Mouse (Mus musculus) CH12.LX (cell line): ENCODE data around the gene Rasa3. TPM values are rescaled to one million over a fixed set of nuclear protein-coding genes. Genes with fewer than 3 reads are reported as not detected.

ENCODE experiments used
- DNase-seq: peaks from one replicate; pipeline ENCODE4 v3.0.0-alpha.2; 2013; ENCODE audit errors: extremely low read depth
- H3K27ac ChIP-seq: 2 replicates; pipeline ENCODE4 v1.5.1; 2012; ENCODE audit warnings: low read depth, mild to moderate bottlenecking, control low read depth, moderate library complexity; ENCODE audit not compliant: insufficient read depth
- H3K27me3 ChIP-seq: replicated peaks from 2 replicates; pipeline ENCODE3; 2012; ENCODE audit warnings: inconsistent platforms
- H3K36me3 ChIP-seq, 2 experiments: replicated peaks in 1 of 2; 2 replicates each; pipeline versions ENCODE3 to v1.6.1; 2012; ENCODE audit warnings: inconsistent platforms in 1 of 2, low read length in 1 of 2, mild to moderate bottlenecking in 1 of 2, mixed read lengths in 1 of 2, moderate library complexity in 1 of 2; ENCODE audit not compliant: control insufficient read depth in 1 of 2, insufficient read depth in 1 of 2
- H3K4me1 ChIP-seq, 2 experiments: 2 replicates each; pipeline ENCODE4 v1.6.1; 2012; ENCODE audit warnings: inconsistent platforms in 1 of 2, moderate library complexity in 1 of 2; ENCODE audit not compliant: insufficient read depth in 2 of 2, control insufficient read depth in 1 of 2
- H3K4me2 ChIP-seq: 2 replicates; pipeline ENCODE4 v1.6.1; 2012; ENCODE audit warnings: low read depth, mild to moderate bottlenecking, control low read depth; ENCODE audit not compliant: poor library complexity, insufficient read depth, severe bottlenecking
- H3K4me3 ChIP-seq, 3 experiments: fragments of 150-350 bp in 1 of 3; sonication (generic) in 1 of 3; replicated peaks in 1 of 3; 2 replicates each; pipeline versions ENCODE3 to v1.5.1; 2011 to 2012; ENCODE audit warnings: low read depth in 2 of 3, low read length in 2 of 3, mild to moderate bottlenecking in 2 of 3, moderate library complexity in 2 of 3, control low read depth in 1 of 3, improper control_type of control experiment in 1 of 3, inconsistent platforms in 1 of 3, mixed read lengths in 1 of 3; ENCODE audit not compliant: poor library complexity in 1 of 3
- H3K79me2 ChIP-seq: replicated peaks from 2 replicates; pipeline ENCODE4 v1.6.1; 2012; ENCODE audit warnings: mild to moderate bottlenecking, moderate library complexity; ENCODE audit not compliant: control insufficient read depth, poor library complexity, insufficient read depth, severe bottlenecking; ENCODE audit errors: extremely low read depth
- H3K9ac ChIP-seq: 2 replicates; pipeline ENCODE4 v1.6.1; 2012; ENCODE audit warnings: low read depth, mild to moderate bottlenecking, control low read depth, moderate library complexity; ENCODE audit not compliant: insufficient read depth
- H3K9me3 ChIP-seq: replicated peaks from 2 replicates; pipeline ENCODE3; 2012; ENCODE audit warnings: low read length, inconsistent platforms, mixed read lengths
- BHLHE40 ChIP-seq: IDR thresholded peaks from 2 replicates; pipeline ENCODE4 v1.6.1; 2011; ENCODE audit warnings: mild to moderate bottlenecking, low read depth, low read length, improper control_type of control experiment
- CHD1 ChIP-seq: IDR thresholded peaks from 2 replicates; pipeline ENCODE4 v1.6.1; 2012; ENCODE audit warnings: low read depth, low read length, improper control_type of control experiment, inconsistent platforms
- CHD2 ChIP-seq: IDR thresholded peaks from 2 replicates; pipeline ENCODE4 v1.6.1; 2011; ENCODE audit warnings: low read length, improper control_type of control experiment
- CTCF ChIP-seq, 2 experiments: IDR thresholded peaks in 1 of 2; conservative IDR thresholded peaks in 1 of 2; 2 replicates each; pipeline ENCODE4 v1.5.1; 2011 to 2012; ENCODE audit warnings: low read depth in 2 of 2, low read length in 2 of 2, improper control_type of control experiment in 1 of 2, inconsistent platforms in 1 of 2, mild to moderate bottlenecking in 1 of 2, moderate library complexity in 1 of 2
- ELF1 ChIP-seq: IDR thresholded peaks from 2 replicates; pipeline ENCODE4 v1.6.1; 2014; ENCODE audit warnings: low read depth, mild to moderate bottlenecking, inconsistent platforms, low read length, improper control_type of control experiment
- EP300 ChIP-seq: IDR thresholded peaks from 2 replicates; pipeline ENCODE4 v1.6.1; 2011; ENCODE audit warnings: low read length, improper control_type of control experiment
- ETS1 ChIP-seq: conservative IDR thresholded peaks from 2 replicates; pipeline ENCODE4 v1.6.1; 2012; ENCODE audit warnings: low read depth, mild to moderate bottlenecking, inconsistent platforms, low read length, improper control_type of control experiment, moderate library complexity
- GABPA ChIP-seq: IDR thresholded peaks from 2 replicates; pipeline ENCODE4 v1.6.1; 2012; ENCODE audit warnings: low read depth, low read length, improper control_type of control experiment, inconsistent platforms; ENCODE audit not compliant: insufficient replicate concordance
- HCFC1 ChIP-seq: IDR thresholded peaks from 2 replicates; pipeline ENCODE4 v1.6.1; 2012; ENCODE audit warnings: low read depth, mild to moderate bottlenecking, inconsistent platforms, low read length, improper control_type of control experiment
- IRF4 ChIP-seq: IDR thresholded peaks from 2 replicates; pipeline ENCODE4 v1.6.1; 2014; ENCODE audit warnings: low read depth, mild to moderate bottlenecking, inconsistent platforms, low read length, improper control_type of control experiment
- JUN ChIP-seq: IDR thresholded peaks from 2 replicates; pipeline ENCODE4 v1.6.1; 2011; ENCODE audit warnings: low read depth, mild to moderate bottlenecking, low read length, improper control_type of control experiment, moderate library complexity; ENCODE audit not compliant: insufficient read depth
- MEF2A ChIP-seq: IDR thresholded peaks from 2 replicates; pipeline ENCODE4 v1.6.1; 2014; ENCODE audit warnings: low read depth, mild to moderate bottlenecking, inconsistent platforms, low read length, improper control_type of control experiment, borderline replicate concordance
- MXI1 ChIP-seq: IDR thresholded peaks from 2 replicates; pipeline ENCODE4 v1.6.1; 2011; ENCODE audit warnings: mild to moderate bottlenecking, low read depth, low read length, improper control_type of control experiment
- POLR2AphosphoS2 ChIP-seq: IDR thresholded peaks from 2 replicates; pipeline ENCODE4 v1.6.1; 2011; ENCODE audit warnings: low read depth, low read length, improper control_type of control experiment
- RAD21 ChIP-seq: IDR thresholded peaks from 2 replicates; pipeline ENCODE4 v1.6.1; 2011; ENCODE audit warnings: low read depth, mild to moderate bottlenecking, low read length, improper control_type of control experiment, moderate library complexity
- RCOR1 ChIP-seq: conservative IDR thresholded peaks from 2 replicates; pipeline ENCODE4 v1.6.1; 2012; ENCODE audit warnings: low read depth, mild to moderate bottlenecking, inconsistent platforms, low read length, improper control_type of control experiment
- USF1 ChIP-seq: IDR thresholded peaks from 2 replicates; pipeline ENCODE4 v1.6.1; 2014; ENCODE audit warnings: low read depth, mild to moderate bottlenecking, inconsistent platforms, low read length, improper control_type of control experiment
- USF2 ChIP-seq: conservative IDR thresholded peaks from 2 replicates; pipeline ENCODE4 v1.6.1; 2011; ENCODE audit warnings: low read depth, low read length, improper control_type of control experiment
- ZC3H11A ChIP-seq: IDR thresholded peaks from 2 replicates; pipeline ENCODE4 v1.6.1; 2012; ENCODE audit warnings: low read depth, mild to moderate bottlenecking, inconsistent platforms, low read length, improper control_type of control experiment
- ZMIZ1 ChIP-seq: IDR thresholded peaks from 2 replicates; pipeline ENCODE4 v1.6.1; 2012; ENCODE audit warnings: low read depth, mild to moderate bottlenecking, inconsistent platforms, low read length, improper control_type of control experiment
- dilution Hi-C: fragments of 300-500 bp; cut with MboI; formaldehyde crosslinking; loops from 2 replicates; pipeline ENCODE4 v1.14.3; 2020; ENCODE audit warnings: low sequenced_read_pairs; ENCODE audit not compliant: extremely low pct_unique_long_range_greater_than_20kb, extremely low pct_ligation_motif_present
- in situ Hi-C: fragments of 300-500 bp; cut with MboI; formaldehyde crosslinking; loops from 3 replicates; pipeline ENCODE4 v1.14.3; 2019; ENCODE audit warnings: low sequenced_read_pairs, low pct_ligation_motif_present, low pct_unique_long_range_greater_than_20kb, mixed read lengths
- polyA plus RNA-seq: library from polyadenylated mRNA; unstranded; fragments of >175 nt; gene quantifications from 2 replicates; pipeline ENCODE4 v1.2.1, GENCODE M21; 2012; ENCODE audit warnings: low read depth; ENCODE audit not compliant: insufficient read length
- total RNA-seq, 2 experiments: library from RNA; depleted of rRNA; stranded (reverse); fragments of 300-350 nt in 1 of 2; fragments of >200 nt in 1 of 2; gene quantifications; 2 replicates each; pipeline ENCODE4 v1.2.3; 2012 to 2014

Gene Rasa3
- total and polyA plus RNA-seq, 3 experiments = 12.8 to 28.5 (median 13.6) TPM

DNA sequence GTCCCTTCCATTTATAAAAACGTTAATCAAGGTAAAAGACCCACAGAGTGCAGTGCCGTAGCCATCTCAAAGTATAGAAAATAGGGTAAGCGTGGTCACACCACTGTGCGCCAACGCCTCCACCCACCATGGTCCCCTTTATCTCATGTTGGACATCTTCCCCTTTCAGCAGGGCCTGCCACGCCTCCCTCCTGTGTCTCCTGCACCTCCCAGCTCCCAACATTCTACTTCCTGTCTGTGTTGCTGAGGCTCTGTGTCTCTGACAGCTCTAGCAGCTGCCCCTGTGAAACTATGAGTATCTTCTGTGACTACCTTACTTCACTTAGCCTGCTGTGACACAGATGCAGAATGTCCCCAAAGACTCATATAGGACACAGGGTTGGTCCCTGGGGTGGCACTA, 45.1 kb downstream of the Rasa3 start:
- no peak for DNase-seq
- peaks cover 9% of the 10 kb centered on the region for H3K9me3 ChIP-seq
- TF ChIP-seq RAD21 (no peak), MXI1 (no peak), JUN (no peak), USF1 (no peak), CTCF (conservative IDR thresholded peaks at IDR 0.05 in 1 of 2, IDR thresholded peaks at IDR 0.05 in 1 of 2; ENCODE audit: low read depth in 2 of 2, low read length in 2 of 2) (no peak), POLR2AphosphoS2 (no peak)
- H3K4me3 ChIP-seq = no peak overlapping the region
- no peak overlapping the region for H3K27ac ChIP-seq
- in situ Hi-C loops (no loop called here), dilution Hi-C loops (no loop called here)
- no peak overlapping the region for H3K9ac ChIP-seq
- no peak overlapping the region for H3K4me2 ChIP-seq
- peaks cover 20 to 44% of the 10 kb centered on the region in 2 experiments for H3K4me1 ChIP-seq
- H3K36me3 ChIP-seq = peaks cover 0 to 17% of the 10 kb centered on the region in 2 experiments
- no peaks in the 10 kb centered on the region for H3K27me3 ChIP-seq
- no peaks in the 10 kb centered on the region for H3K79me2 ChIP-seq

DNA sequence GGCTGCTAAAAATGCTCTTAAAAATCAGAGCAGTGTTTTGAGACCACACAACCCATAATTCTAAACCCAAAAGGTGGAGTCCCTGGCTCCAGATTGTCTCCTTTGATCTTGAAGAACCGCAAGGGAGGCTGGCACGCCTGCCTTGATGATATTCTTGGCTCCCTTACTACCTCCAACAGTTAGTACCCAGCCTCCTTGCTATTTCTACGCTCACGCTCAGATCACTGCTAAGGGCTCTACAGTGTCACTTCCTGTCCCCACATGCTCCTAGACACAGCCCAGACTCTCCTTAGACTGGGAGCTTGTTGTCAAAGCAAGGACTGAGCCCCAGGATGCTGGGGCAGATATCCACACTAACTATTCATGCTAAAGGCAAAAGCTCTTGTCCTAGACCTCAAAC, 46.6 kb downstream of the Rasa3 start:
- Histone ChIP-seq H3K4me3 (no peak overlapping the region), H3K27me3 (no peaks in the 10 kb centered on the region), H3K27ac (no peak overlapping the region; the same call in 1 of the 2 replicates), H3K4me1 (peaks cover 21 to 46% of the 10 kb centered on the region in 2 experiments), H3K79me2 (no peaks in the 10 kb centered on the region), H3K9me3 (peaks cover 22% of the 10 kb centered on the region), H3K4me2 (no peak overlapping the region), H3K9ac (no peak overlapping the region), H3K36me3 (peaks cover 9 to 31% of the 10 kb centered on the region in 2 experiments)
- in situ Hi-C loops = no loop called here
- no peak for DNase-seq
- dilution Hi-C loops = no loop called here
- TF ChIP-seq ZC3H11A (no peak), USF2 (no peak), MXI1 (no peak), IRF4 (no peak), RCOR1 (no peak), ZMIZ1 (no peak), MEF2A (0 out of 2 replicates have a peak, but pooled peaks have one; percentile 17), GABPA (no peak), BHLHE40 (0 out of 2 replicates have a peak, but pooled peaks have one; percentile 26)

- Histone ChIP-seq H3K4me3 (no peak overlapping the region), H3K27ac (peak overlapping the region; percentile 73), H3K9ac (no peak overlapping the region), H3K4me2 (peak overlapping the region; percentile 75), H3K79me2 (no peaks in the 10 kb centered on the region), H3K27me3 (no peaks in the 10 kb centered on the region), H3K36me3 (peaks cover 9 to 35% of the 10 kb centered on the region in 2 experiments), H3K9me3 (peaks cover 22% of the 10 kb centered on the region), H3K4me1 (peaks cover 26 to 51% of the 10 kb centered on the region in 2 experiments)
- dilution Hi-C loops = no loop called here
- DNase-seq = no peak
- no peak for TF ChIP-seq CHD2
- TF ChIP-seq BHLHE40 = no peak
- no peak for TF ChIP-seq CHD1
- no peak for TF ChIP-seq ETS1
- no peak for TF ChIP-seq RAD21
- TF ChIP-seq ELF1 = no peak
- no peak for TF ChIP-seq GABPA
- TF ChIP-seq MXI1 = no peak
- no peak for TF ChIP-seq EP300
- no peak for TF ChIP-seq JUN
- TF ChIP-seq HCFC1 = no peak
- in situ Hi-C loops = no loop called here
These were observed 47.2 kb downstream of the Rasa3 start for GRCm38 (mm10) chr8:13630171-13630570.
